Mouse (Mus musculus) testis, postnatal 10 days (tissue): ENCODE measurements around the gene Pdzd2.

Source experiments
- DNase-seq: peaks from one replicate; pipeline ENCODE4 v3.0.0; 2021; ENCODE audit warnings: low spot score

The Pdzd2 gene

DNA sequence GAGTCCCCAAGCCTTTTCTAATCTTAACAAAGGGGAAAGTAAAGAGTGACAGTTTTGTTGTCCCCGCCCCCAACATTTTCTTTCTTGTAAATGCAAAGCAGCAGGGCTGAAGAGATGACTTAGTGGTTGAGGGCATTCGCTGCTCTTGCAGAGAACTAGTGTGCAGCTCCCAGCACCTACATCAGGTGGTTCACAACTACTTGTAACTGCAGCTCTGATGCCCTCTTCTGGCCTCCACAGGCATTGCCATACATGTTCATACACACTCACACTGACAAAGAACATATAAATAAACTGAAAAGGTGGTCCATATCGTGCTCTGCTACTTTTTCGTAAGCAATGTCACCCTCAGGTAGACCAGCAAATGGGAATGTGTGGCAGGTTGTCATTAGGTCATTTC is 116.2 kb downstream of the Pdzd2 start:
- no peak for DNase-seq

DNA sequence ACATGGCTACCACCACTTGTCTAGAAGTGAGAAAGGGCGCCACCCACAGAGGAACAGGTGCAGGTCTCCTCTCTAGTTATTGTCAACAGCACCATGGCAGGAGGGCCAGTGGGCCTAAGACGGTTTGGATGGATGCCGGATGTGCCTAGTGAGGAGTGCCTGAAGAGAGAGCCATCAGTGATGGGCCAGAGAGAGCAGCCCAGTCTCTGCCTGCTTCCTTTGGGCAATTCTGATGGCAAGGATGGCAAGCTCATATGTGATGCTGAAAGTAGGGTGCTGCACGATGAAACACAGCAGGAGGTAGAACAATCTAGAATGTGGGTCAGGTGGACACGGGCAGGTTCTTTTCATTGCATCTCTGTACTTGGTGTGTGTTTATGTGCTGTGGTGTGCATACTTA is 117.0 kb downstream of the Pdzd2 start:
- DNase-seq: no peak

DNA sequence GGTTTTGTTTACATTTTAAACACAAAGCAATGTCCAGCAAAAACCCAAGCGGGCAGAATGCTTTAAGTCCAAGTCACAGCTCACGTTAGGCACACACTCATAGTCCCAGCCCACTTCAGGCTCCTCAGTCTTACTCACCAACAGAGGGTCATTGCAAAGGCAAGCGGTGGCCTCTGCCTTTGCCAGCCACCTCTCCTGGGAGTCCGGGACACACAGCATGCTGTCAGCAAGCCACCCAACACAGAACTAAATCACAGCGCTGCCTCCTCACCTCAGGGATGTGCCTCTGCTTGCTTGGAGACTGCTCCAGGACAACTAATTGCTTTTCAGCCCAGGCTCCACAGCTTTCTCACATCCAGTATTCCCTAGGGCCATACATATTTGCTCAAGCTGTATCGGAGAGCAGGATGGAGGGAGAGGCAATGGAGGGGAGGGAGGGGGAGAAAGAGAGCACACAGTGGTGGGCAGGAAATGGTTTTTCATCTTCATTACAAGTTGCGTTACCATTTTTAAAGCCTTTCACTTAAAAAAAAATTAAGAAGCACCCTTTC is 117.6 kb downstream of the Pdzd2 start:
- DNase-seq: no peak

DNA sequence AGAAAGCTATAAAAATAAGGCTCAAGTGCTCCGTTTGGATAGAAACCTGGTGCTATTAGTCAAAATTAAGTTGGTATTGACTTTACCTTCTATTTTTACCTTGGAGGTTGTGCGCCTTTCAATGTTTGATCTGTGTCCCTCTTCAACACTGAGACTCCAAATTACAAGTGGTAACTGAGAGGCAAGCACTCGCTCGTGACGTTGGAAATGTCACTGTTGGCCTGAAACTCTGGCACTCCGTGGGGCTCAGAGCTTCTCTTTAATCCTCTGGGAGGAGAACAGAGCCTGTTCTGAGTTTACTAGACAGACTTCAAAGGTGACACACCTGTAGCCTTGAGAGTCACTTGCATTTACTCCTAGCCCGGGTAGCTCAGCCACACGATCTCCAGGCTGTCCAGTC is 120.5 kb downstream of the Pdzd2 start:
- no peak for DNase-seq

DNA sequence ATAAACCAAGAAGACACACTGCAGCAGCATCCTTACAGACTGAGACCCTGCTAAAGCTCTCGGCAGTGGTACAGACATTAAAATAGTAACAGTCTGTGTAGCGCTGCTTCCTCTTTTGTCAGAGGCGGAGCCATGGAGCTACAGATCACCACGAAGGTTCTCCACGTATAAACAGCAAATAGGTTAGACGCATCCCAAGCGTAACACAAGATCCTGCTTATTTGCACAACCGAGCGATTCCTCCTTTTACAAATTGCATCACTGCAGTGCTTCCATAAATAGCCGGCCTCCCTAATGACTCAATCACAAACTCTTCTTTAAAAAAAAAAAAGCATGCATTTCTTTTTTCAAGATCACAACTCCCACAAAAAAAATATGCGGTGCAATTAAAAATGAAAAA is 122.1 kb downstream of the Pdzd2 start:
- DNase-seq: no peak

DNA sequence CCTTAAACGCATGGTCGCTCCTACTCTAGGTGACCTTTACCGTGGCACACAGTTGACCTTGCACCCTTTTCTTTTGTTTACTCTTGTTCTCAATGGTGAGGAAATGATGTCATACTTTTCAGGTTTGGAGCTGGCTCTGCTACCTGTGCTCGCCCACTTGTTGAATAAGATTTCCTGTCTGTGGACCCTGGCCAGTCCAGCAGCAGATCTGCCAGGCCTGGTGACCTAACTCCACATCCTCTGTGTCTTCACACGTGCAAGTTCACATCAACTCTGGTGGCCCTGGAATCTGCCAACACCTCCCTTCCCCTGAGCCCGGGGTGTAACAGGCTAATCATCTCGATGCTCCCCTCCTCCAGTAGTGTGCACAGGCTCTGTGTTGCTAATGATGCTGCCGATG is 122.5 kb downstream of the Pdzd2 start:
- no peak for DNase-seq

DNA sequence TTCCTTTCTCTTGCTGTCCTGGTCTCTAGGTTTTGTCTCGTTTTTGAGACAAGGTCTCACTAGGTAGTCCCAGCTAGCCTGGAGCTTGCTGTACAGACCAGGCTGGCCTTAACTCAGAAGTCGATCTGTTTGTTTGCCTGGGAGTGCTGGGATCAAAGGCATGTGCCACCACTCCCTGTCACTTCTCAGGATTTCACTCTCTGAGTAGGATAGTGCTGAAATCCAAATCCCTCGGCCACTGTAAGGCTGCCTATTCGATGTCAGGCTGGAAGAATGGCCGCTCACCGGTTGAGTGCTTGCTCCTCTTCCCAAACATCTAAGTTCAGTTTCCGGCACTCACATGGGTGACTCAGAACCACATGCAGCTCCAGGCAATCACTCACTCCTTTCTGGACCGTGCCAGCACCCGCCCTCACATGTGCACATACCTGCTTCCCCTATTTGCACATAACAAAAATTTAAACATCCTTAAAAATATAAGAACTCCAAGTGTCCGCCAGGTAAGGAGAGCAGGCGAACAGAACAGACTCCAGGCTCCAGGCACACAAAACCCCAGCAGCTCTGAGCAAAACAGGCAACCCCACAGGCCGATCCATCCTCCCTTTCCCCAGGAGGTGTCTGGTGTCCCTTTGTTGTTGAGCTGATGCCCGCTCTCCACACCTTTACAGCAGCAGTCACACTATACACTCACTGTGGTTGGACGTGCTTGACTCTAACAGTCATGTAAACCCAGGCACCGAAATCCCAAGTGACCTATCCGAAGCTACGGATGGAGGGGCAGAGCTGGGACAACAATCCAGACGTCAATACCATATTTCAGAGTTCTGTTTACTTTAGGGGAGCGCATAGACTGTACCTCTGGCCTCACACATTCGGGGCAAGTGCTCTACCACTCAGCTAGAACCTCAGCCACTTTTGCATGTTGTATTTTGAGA is 124.5 kb downstream of the Pdzd2 start:
- DNase-seq: no peak

DNA sequence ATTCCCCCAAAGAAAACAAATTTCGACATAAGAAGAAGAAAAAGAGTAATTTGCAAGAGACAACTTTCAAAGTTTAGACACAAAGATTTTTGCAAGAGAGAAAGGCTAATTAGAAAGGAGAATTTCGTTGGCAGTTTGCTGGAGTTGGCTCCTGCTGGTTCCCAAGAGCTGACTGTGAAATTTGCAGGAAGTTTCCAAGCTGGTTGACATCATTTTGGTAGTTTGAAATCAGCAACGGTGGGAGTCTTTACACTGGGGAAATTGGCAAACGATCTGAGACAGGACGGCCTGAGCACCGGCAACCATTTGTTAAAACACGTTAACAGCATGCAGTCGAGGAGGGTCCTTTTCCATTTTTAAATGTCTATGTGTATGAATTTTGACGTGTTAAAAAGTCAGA is 125.7 kb downstream of the Pdzd2 start:
- no peak for DNase-seq

DNA sequence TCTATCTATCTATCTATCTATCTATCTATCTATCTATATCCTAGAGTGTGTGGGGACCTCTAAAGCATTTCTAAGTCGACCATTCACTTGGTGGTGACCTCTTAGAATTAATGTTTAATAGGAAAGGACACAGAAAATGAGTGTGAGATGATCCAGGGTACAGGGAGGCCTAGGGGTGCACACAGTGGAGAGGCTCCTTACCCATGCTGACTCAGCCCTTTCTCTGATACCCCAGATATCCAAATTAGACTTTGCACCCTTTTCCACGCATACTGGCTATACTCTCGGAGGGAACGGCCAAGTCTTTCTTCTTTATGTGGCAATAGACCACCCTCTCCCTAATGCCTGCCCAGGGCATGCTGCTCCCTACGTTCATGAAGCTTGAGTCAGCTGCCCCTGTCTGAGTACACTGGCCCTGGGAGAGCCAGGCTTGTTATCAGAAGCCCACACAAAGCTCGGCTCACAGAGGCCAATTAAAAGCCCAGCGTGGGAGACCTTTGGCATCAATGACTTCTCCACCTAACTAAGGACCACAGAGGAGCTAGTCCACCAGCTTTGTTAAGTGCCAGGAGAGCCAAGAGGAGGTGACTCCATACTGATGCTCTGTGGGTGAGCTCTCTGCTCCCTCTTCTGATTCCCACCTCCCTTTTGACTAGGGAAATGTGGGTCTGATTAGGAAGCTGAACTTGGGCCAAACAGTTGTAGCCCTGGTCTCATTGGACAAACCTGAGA is 126.6 kb downstream of the Pdzd2 start:
- no peak for DNase-seq

DNA sequence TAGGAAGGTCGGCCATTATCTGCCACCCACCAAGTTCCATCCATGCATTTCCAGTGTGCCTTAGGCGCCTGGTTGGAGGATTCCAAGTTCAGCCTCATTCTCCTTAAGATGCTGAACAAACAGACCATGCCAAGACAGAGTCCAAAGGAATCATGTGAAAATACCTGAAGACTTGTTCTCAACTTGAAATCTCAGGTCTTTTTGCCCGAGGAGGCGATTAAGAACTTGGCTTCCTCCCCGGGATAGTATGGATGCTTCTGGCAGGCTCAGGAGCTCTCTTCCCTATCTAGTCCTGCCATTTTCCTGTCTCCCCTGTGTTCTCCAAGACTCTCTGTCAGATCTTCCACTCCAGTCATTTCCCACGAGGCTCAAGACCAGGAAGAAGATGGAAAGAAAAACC is 131.6 kb downstream of the Pdzd2 start:
- no peak for DNase-seq

DNA sequence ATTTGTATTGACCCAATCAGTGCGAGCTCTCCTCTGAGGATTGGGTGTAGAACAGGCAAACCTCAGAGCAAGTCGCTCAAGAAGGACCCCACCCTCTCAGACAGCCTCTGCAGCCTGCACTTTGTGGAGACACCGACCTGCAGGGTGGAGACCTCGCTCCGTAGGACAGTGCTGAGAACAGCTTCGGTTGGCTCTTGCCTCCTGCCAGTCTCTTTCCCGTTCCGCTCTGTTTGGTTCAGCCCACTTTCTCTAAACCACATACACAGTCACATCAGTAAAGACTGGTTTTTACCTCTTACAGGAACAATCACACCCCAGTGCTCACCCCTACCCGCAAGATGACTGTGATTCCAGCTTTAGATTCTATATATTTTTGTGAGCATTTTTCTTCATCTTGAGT is 133.4 kb downstream of the Pdzd2 start:
- DNase-seq: no peak

DNA sequence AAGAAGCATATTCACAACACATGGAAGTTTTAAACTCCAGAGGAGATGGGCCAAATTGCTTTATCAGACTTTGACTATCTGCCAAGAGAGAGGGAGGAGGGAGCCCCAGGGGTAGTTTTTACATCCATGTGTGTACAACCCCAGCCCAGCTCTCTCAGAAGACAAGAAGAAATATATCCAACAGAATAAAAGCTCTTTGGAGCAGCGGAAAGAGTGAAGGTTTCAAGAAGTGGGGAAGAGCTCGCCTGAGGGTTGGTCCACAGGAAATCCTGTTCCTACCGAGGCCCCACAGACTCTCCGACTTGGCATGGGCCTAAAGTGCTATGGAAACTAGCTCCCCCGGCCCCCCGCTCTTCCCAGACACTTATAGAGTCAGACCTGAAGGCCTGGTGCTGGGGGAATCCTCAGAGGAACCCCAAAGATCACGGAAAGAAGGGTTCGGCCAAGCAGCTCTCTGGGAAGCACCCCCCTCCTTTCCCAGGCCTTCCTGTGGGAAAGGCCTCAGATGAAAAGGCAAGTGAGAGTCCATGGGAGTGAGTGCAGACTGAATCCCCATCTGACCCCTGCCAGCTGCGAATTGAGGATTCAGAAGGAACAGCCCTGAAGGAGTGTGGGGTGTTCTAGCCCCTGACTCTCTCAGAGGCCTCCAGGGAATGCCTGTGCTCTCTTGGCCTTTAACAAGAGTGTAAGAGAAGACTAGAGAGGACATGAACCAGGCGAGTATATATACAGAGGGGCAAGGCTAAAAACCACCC is 134.3 kb downstream of the Pdzd2 start:
- DNase-seq: no peak

DNA sequence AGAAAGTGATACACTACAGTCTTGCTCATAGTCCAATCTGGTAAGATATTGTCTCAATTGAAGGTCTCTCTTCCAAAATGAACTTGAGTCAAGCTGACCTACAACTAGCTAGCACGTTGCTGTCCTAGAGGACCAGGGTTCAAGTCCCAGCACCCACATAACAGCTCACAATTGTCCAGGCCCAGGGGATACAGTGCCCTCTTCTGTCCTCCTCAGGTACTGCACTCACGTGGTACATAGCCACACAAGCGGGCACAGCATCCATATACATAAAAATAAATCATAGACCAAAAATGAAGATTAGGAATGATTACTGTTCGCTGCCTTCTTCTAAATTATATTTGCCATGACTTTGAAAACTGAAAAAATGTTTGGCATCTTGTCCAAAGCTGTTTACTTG is 136.1 kb downstream of the Pdzd2 start:
- DNase-seq: no peak

DNA sequence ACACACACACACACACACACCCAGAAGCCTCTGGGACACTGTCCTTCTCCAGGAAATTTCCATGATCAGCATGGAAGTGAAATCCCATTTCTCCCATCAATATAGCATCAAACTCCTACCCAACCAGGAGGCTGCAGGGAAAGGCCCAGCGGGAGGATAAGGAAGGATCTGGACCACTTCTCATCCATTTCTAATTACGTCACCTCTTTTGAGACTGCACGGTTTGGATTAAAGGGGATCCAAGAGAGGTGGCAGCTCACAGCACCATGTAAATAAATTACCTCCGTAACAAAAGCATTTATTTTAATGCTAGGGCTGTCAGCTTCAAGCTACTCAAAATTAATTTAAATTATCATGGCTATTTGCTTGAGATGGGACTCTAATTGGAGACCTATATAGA is 146.6 kb downstream of the Pdzd2 start:
- no peak for DNase-seq

DNA sequence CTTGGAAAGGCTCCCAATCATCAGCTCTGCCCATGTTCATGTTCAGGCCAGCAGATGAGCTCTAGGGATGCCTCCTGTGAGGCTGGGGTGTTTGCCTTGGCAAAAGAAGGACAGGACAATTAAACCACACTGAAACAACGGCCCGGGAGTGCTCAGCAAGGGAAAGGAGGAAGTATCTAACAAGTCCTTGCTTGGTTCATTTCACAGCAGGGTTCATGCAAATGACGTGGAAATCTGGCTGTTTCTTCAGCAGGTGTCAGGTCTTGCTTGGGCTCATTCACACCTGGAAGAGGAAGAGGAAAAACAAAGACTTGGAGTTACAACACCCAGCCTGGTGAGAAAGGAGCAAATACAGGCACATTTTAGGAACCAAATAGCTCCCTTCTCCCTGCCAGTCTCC is 147.1 kb downstream of the Pdzd2 start:
- no peak for DNase-seq

DNA sequence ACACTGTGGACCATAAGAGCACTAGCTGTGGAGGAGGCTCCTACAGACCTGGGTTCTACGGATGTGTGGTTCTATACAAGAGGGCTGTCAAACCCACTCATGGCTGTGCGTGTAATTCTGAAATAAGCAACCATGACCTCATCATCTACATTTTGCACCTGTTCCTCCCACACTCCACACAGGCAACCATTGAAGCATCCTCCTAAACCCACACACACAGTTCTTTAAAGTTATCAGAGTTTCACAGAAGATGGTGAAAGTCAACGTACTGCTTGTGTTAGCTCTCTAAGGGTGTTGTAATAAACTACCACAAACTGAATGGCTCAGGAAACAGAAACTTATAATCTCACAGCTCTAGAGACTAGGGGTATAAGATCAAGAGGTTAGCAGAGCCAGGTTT is 151.1 kb downstream of the Pdzd2 start:
- no peak for DNase-seq

DNA sequence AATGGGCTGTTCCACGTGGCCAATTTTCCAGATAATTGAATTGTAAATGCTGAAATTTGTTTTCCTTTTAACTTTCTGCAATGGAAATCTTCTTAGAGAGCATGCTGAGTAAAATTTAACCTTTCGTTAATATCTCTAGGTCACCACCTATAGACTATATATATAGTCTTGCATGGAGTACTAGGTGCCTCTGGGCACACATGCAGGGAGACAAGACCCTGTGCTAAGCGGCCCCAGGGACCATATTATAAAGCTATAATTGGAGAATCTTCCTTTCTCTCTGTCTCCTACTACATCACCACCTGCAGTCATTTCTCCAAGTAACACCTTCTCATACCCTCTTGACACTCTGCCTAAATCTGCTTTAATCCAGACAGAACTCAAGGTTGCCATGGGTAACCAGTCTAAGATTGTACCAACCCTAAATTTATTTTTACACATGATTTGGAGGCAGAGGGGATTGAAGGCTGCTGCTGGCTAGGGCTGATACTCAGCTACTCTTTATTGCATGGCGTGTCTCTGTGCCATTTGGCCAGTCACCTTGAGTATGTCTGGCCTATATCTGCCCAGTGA is 152.8 kb downstream of the Pdzd2 start:
- DNase-seq: no peak

DNA sequence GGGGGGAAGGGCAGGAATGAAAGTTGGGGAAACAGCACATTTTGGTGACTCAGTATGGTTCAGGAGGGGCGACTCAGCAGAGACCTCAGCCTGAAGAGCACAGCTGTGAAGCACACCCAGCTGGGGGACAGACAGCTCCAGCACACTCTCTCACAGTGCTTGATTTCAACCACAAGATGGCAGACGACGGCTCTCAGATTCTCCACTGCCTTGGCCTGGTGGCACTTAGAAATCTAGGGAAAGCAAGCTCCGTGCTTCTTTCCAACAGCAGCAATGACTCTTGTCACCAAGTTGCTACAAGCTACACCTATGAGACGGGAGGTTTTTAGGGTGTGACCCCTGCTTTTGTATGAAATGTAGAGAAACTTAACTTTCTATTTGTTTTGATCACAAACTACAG is 153.6 kb downstream of the Pdzd2 start:
- peak; percentile 67 for DNase-seq

DNA sequence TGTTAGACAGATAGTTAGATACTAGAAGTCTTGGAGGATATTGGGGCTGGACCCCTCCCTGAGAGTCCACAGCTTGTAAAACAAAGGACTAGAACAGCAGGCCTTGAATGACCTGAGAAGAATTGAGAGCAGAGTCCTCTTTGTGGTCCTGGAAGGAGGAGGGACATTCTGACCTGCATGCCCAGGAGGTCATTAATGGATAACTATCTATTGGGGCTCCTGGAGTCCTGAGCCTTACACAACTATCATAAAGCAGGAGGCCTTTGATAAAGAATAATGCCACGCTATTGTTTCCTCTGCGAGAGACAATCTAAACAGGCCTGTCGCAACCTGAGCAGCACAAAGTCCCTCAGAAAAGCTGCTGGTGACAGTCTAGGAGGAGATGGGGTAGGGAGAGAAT is 156.7 kb downstream of the Pdzd2 start:
- no peak for DNase-seq

DNA sequence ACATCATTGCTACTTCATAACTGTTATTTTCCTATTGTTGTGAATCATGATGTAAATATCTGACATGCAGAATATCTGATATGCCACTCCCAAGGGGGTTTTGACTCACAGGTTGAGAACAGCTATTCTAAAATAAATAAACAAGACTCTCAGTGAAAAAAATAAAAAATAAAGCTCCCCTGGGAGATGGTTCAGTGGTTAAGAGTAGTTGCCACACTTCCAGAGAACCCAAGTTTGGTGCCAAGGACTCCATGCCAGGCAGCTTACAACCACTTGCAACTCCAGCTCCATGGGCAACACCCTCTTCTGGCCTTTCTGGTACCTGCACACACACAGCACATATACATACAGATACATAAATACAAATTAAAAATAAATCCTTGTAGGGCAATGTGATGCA is 157.3 kb downstream of the Pdzd2 start:
- no peak for DNase-seq

DNA sequence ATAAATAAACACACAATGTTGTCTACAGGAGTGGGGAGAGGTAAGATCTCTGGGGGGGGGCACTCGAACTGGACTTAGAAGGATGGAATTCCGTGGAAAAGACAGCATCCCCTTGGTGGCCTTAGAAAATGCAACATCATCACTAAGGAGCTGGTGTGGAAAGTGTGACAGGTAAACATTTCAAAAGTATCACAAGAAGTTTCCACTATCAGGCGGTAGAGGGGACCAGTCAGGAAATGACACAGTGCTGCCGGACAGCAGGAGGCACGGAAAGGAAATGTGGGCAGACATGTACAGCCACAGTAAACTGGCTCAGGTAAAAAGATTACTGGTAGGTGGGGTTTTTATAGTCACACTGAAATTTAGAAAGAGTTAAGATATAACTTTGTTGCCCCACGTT is 160.5 kb downstream of the Pdzd2 start:
- DNase-seq: no peak

DNA sequence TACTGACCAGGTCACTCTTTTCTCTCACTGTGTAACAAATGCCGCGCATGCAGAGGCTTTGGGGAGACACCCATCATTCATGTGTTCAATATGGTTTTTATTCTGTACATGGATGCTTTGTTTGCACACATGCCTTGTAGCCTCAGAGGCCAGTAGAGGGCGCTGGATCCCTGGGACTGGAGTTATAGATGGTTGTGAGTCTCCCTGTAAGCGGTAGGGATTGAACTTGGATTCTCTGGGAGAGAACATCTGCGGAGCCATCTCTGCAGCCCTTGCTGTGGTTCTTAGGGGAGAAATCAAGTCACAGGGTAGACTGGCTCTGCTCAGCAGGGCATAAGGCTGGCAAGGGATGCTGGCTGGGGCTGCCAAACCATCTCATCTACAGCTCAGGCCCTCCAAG is 161.4 kb downstream of the Pdzd2 start:
- DNase-seq: peak; percentile 79
